24 mouse cellular contexts compared by ENCODE assay signal in the genomic region with DNA sequence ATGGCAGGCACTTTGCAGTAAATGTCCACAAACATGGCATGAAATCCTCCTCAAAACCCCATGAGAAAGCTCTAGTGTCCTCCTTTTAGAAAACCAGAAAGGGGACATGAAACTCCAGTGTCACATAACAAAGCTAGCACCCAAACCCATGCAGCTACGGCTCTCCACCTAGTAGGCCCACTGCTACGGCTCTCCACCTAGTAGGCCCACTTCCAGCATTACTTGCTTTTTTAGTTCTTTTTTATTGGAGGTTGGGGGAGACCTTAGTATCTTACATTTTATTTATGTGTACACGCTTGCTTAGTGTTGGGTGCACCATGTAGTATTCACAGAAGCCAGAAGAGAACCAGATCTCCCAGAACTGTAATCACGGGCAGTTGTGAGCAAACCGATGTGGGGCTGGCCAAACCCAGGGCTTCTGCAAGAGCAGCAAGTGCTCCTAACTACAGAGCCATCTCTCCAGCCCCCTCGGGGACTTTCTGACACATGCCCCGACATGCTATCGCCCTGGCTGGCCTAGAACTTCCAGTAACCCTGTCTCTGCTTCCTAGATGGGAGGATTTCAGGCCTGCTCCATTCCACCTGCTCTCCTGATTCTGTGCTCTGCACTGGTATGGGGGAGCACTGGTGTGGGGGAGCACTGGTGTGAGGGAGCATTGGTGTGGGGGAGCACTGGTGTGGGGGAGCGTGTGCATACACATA.
"Had no signal": no experiment of that assay in that cellular context is flagged by ENCODE, and none has a peak within 500 bp of the region (broad histone marks: within the 10 kb centered on the region; RNA-seq: fewer than 3 reads in every experiment).

No protein-coding gene starts in this region.

- ATAC-seq: hindbrain, embryonic 16.5 days; intestine, embryonic 16.5 days; liver, embryonic 12.5 days had no signal

- DNase-seq: gastrocnemius, postnatal 14 days; gastrocnemius, postnatal 36 days; heart, adult 2 months; heart, postnatal 14 days; heart, postnatal 36 days; kidney, adult 11 months; kidney, adult 2 months; kidney, adult 9 months; kidney, postnatal 14 days; kidney, postnatal 36 days; layer of hippocampus, adult 9-11 months; layer of hippocampus, postnatal 36 days had no signal

- H3K27me3 ChIP-seq: heart, embryonic 13.5 days; heart, embryonic 15.5 days; kidney, embryonic 15.5 days; limb, embryonic 12.5 days; liver, embryonic 12.5 days had no signal

- H3K9ac ChIP-seq: heart, embryonic 13.5 days; heart, embryonic 15.5 days; hindbrain, embryonic 14.5 days; kidney, embryonic 15.5 days; limb, embryonic 12.5 days; liver, embryonic 12.5 days; liver, embryonic 14.5 days had no signal

- H3K9me3 ChIP-seq: heart, embryonic 13.5 days; heart, embryonic 15.5 days; kidney, embryonic 15.5 days; limb, embryonic 10.5 days; limb, embryonic 12.5 days; liver, embryonic 12.5 days had no signal

- H3K27ac ChIP-seq: heart, adult 2 months; heart, embryonic 13.5 days; heart, embryonic 15.5 days; hindbrain, embryonic 14.5 days; kidney, embryonic 15.5 days; kidney, postnatal 0 days; limb, embryonic 10.5 days; limb, embryonic 12.5 days; liver, embryonic 12.5 days; liver, embryonic 14.5 days had no signal

- H3K4me2 ChIP-seq: heart, embryonic 11.5 days; heart, embryonic 13.5 days; heart, embryonic 15.5 days; hindbrain, embryonic 14.5 days; kidney, embryonic 15.5 days; limb, embryonic 12.5 days; liver, embryonic 12.5 days had no signal

- H3K4me3 ChIP-seq: heart, adult 2 months; heart, embryonic 13.5 days; heart, embryonic 15.5 days; kidney, embryonic 15.5 days; limb, embryonic 10.5 days; limb, embryonic 12.5 days; liver, embryonic 12.5 days had no signal
